Mouse (Mus musculus): ENCODE measurements at regions not wholly inside any gene's neighbourhood (a gene's known extent, or its start where the extent isn't known, plus 50 kb on each side); places are given as distances from the start of the nearest gene placed in this dataset.

- TF ChIP-seq POLR2A (IDR thresholded peaks at IDR 0.05; ENCODE audit: insufficient read depth, low read depth, low read length) = no peak
- Histone ChIP-seq H3K4me1 (ENCODE audit: control insufficient read depth, insufficient read depth, low read length) (peaks cover 4% of the 10 kb centered on the region; the same call in 1 of the 2 replicates), H3K27ac (ENCODE audit: insufficient read depth, low read depth, low read length) (no peak overlapping the region), H3K4me3 (ENCODE audit: insufficient read depth, low read depth, low read length) (no peak overlapping the region)
- WGBS = 66% methylated on average over 5 of the region's 5 CpGs
These were observed 261.6 kb downstream of the Agtpbp1 start for GRCm38 (mm10) chr13:59323441-59323840.

GRCm38 (mm10) chr13:59320261-59320660 is 264.8 kb downstream of the Agtpbp1 start:
- 91% methylated on average over 5 of the region's 5 CpGs for WGBS
- TF ChIP-seq CTCF (IDR thresholded peaks at IDR 0.05; ENCODE audit: insufficient read depth, low read depth, low read length) = no peak
- TF ChIP-seq POLR2A (IDR thresholded peaks at IDR 0.05; ENCODE audit: insufficient read depth, low read depth, low read length) = no peak
- peaks cover 6% of the 10 kb centered on the region; the same call in 1 of the 2 replicates for H3K4me1 ChIP-seq (ENCODE audit: control insufficient read depth, insufficient read depth, low read length)
- H3K4me3 ChIP-seq (ENCODE audit: insufficient read depth, low read depth, low read length) = no peak overlapping the region
- no peak overlapping the region for H3K27ac ChIP-seq (ENCODE audit: insufficient read depth, low read depth, low read length)

- peaks cover 3% of the 10 kb centered on the region; the same call in 1 of the 2 replicates for H3K4me1 ChIP-seq (ENCODE audit: control insufficient read depth, insufficient read depth, low read length)
- WGBS = 68% methylated on average over 16 of the region's 16 CpGs
- no peak for TF ChIP-seq CTCF (IDR thresholded peaks at IDR 0.05; ENCODE audit: insufficient read depth, low read depth, low read length)
- TF ChIP-seq POLR2A (IDR thresholded peaks at IDR 0.05; ENCODE audit: insufficient read depth, low read depth, low read length) = no peak
- no peak overlapping the region for H3K4me3 ChIP-seq (ENCODE audit: insufficient read depth, low read depth, low read length)
- H3K27ac ChIP-seq (ENCODE audit: insufficient read depth, low read depth, low read length) = no peak overlapping the region
These were observed 267.5 kb downstream of the Agtpbp1 start for GRCm38 (mm10) chr13:59317458-59318005.

- no peak overlapping the region for H3K4me3 ChIP-seq (ENCODE audit: insufficient read depth, low read depth, low read length)
- H3K4me1 ChIP-seq (ENCODE audit: control insufficient read depth, insufficient read depth, low read length) = peaks cover 3% of the 10 kb centered on the region; the same call in 1 of the 2 replicates
- WGBS = 52% methylated on average over 3 of the region's 3 CpGs
- no peak overlapping the region for H3K27ac ChIP-seq (ENCODE audit: insufficient read depth, low read depth, low read length)
- TF ChIP-seq CTCF (IDR thresholded peaks at IDR 0.05; ENCODE audit: insufficient read depth, low read depth, low read length) (no peak), POLR2A (IDR thresholded peaks at IDR 0.05; ENCODE audit: insufficient read depth, low read depth, low read length) (no peak)
These were observed 269.2 kb downstream of the Agtpbp1 start for GRCm38 (mm10) chr13:59315811-59316210.

GRCm38 (mm10) chr13:59314419-59314818 is 270.6 kb downstream of the Agtpbp1 start:
- Histone ChIP-seq H3K4me1 (ENCODE audit: control insufficient read depth, insufficient read depth, low read length) (peaks cover 3% of the 10 kb centered on the region; the same call in 1 of the 2 replicates), H3K4me3 (ENCODE audit: insufficient read depth, low read depth, low read length) (no peak overlapping the region), H3K27ac (ENCODE audit: insufficient read depth, low read depth, low read length) (no peak overlapping the region)
- TF ChIP-seq POLR2A (IDR thresholded peaks at IDR 0.05; ENCODE audit: insufficient read depth, low read depth, low read length) (no peak), CTCF (IDR thresholded peaks at IDR 0.05; ENCODE audit: insufficient read depth, low read depth, low read length) (no peak)
- WGBS = 77% methylated on average over 1 of the region's 1 CpGs

GRCm38 (mm10) chr13:59313725-59314330 is 271.2 kb downstream of the Agtpbp1 start:
- Histone ChIP-seq H3K4me3 (ENCODE audit: insufficient read depth, low read depth, low read length) (no peak overlapping the region), H3K27ac (ENCODE audit: insufficient read depth, low read depth, low read length) (no peak overlapping the region), H3K4me1 (ENCODE audit: control insufficient read depth, insufficient read depth, low read length) (peaks cover 4% of the 10 kb centered on the region; the same call in 1 of the 2 replicates)
- TF ChIP-seq CTCF (IDR thresholded peaks at IDR 0.05; ENCODE audit: insufficient read depth, low read depth, low read length) (no peak), POLR2A (IDR thresholded peaks at IDR 0.05; ENCODE audit: insufficient read depth, low read depth, low read length) (no peak)
- 86% methylated on average over 7 of the region's 7 CpGs for WGBS

- Histone ChIP-seq H3K4me1 (ENCODE audit: control insufficient read depth, insufficient read depth, low read length) (peaks cover 4% of the 10 kb centered on the region; the same call in 1 of the 2 replicates), H3K27ac (ENCODE audit: insufficient read depth, low read depth, low read length) (no peak overlapping the region), H3K4me3 (ENCODE audit: insufficient read depth, low read depth, low read length) (no peak overlapping the region)
- 45% methylated on average over 5 of the region's 5 CpGs for WGBS
- TF ChIP-seq CTCF (IDR thresholded peaks at IDR 0.05; ENCODE audit: insufficient read depth, low read depth, low read length) = no peak
- no peak for TF ChIP-seq POLR2A (IDR thresholded peaks at IDR 0.05; ENCODE audit: insufficient read depth, low read depth, low read length)
These were observed 292.1 kb downstream of the Agtpbp1 start for GRCm38 (mm10) chr13:59292905-59293304.

GRCm38 (mm10) chr13:59289127-59289526 is 295.9 kb downstream of the Agtpbp1 start:
- Histone ChIP-seq H3K4me1 (ENCODE audit: control insufficient read depth, insufficient read depth, low read length) (peaks cover 4% of the 10 kb centered on the region; the same call in 1 of the 2 replicates), H3K27ac (ENCODE audit: insufficient read depth, low read depth, low read length) (no peak overlapping the region), H3K4me3 (ENCODE audit: insufficient read depth, low read depth, low read length) (no peak overlapping the region)
- TF ChIP-seq CTCF (IDR thresholded peaks at IDR 0.05; ENCODE audit: insufficient read depth, low read depth, low read length) = peak; percentile 73
- TF ChIP-seq POLR2A (IDR thresholded peaks at IDR 0.05; ENCODE audit: insufficient read depth, low read depth, low read length) = no peak
- 39% methylated on average over 11 of the region's 11 CpGs for WGBS

GRCm38 (mm10) chr13:59281199-59281598 is 303.8 kb downstream of the Agtpbp1 start:
- TF ChIP-seq CTCF (IDR thresholded peaks at IDR 0.05; ENCODE audit: insufficient read depth, low read depth, low read length) (no peak), POLR2A (IDR thresholded peaks at IDR 0.05; ENCODE audit: insufficient read depth, low read depth, low read length) (no peak)
- H3K4me3 ChIP-seq (ENCODE audit: insufficient read depth, low read depth, low read length) = no peak overlapping the region
- no peak overlapping the region for H3K27ac ChIP-seq (ENCODE audit: insufficient read depth, low read depth, low read length)
- no peaks in the 10 kb centered on the region for H3K4me1 ChIP-seq (ENCODE audit: control insufficient read depth, insufficient read depth, low read length)
- 84% methylated on average over 5 of the region's 5 CpGs for WGBS

Data from olfactory bulb, adult 2 months (tissue).